24 mouse cellular contexts compared by ENCODE assay signal in the genomic region with DNA sequence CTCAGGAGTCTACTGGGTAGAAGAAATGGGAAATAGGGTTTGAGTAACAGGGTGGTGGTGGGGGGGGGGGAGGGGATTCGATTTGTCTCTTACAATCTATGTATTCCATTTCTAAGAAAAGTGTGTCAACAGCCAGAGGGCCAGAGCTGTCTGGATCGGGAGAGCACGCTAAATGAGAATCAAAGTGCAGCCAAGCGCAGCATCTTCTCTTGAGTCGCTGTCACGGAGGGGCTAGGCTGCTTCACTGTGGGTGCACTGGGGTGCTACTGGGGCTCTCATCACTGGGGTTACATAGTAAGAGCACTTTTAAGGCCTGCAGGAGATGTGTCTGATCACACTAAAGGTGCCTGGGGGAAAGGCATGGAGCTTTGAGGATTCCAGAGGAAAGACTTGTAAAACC. TPM values are rescaled to one million over a fixed set of nuclear protein-coding genes. Genes with fewer than 3 reads are reported as not detected.
DNase-seq lines count a peak whose midpoint lies in the region; ATAC-seq lines count a peak whose summit lies in the region.
"Had no signal": no experiment of that assay in that cellular context is flagged by ENCODE, and none has a peak within 500 bp of the region (broad histone marks: within the 10 kb centered on the region; RNA-seq: fewer than 3 reads in every experiment).

No protein-coding gene starts in this region.

- no peaks in the 10 kb centered on the region for H3K36me3 ChIP-seq in hindbrain, embryonic 13.5 days
- no peaks in the 10 kb centered on the region for H3K36me3 ChIP-seq in hindbrain, embryonic 16.5 days (ENCODE audit: control insufficient read depth, insufficient read depth, low read length)
- no peaks in the 10 kb centered on the region for H3K36me3 ChIP-seq in midbrain, embryonic 15.5 days (replicated peaks)
- H3K36me3 ChIP-seq in midbrain, embryonic 13.5 days, result no peaks in the 10 kb centered on the region
- no peaks in the 10 kb centered on the region for H3K36me3 ChIP-seq in neural tube, embryonic 13.5 days
- H3K36me3 ChIP-seq in neural tube, embryonic 15.5 days, result no peaks in the 10 kb centered on the region
- H3K36me3 ChIP-seq: forebrain, embryonic 10.5 days; heart, embryonic 13.5 days; intestine, embryonic 15.5 days had no signal

- no peak for DNase-seq in left cerebral cortex, postnatal 25 days (ENCODE audit: low spot score in 2 of 2)
- DNase-seq: adrenal gland, postnatal 14 days; cerebellum, adult 11 months; cerebellum, adult 2 months; cerebellum, adult 9-11 months; cerebellum, postnatal 25 days; gastrocnemius, postnatal 10 days; gastrocnemius, postnatal 36 days; heart, adult 2 months; heart, postnatal 14 days; heart, postnatal 4 days had no signal

- intact Hi-C loops in left cerebral cortex, postnatal 25 days (cut with DNase I), result no loop called here

- peak overlapping the region; percentile 48; the same call in 1 of the 2 replicates for H3K27ac ChIP-seq in hindbrain, embryonic 13.5 days
- H3K27ac ChIP-seq in hindbrain, embryonic 16.5 days (ENCODE audit: low read depth, low read length), result no peak overlapping the region
- peak overlapping the region; percentile 39; the same call in 1 of the 2 replicates for H3K27ac ChIP-seq in midbrain, embryonic 15.5 days
- no peak overlapping the region for H3K27ac ChIP-seq in midbrain, embryonic 13.5 days
- no peak overlapping the region for H3K27ac ChIP-seq in neural tube, embryonic 13.5 days (replicated peaks)
- no peak overlapping the region for H3K27ac ChIP-seq in neural tube, embryonic 15.5 days (replicated peaks)
- H3K27ac ChIP-seq: forebrain, embryonic 10.5 days; forebrain, embryonic 13.5 days; heart, adult 2 months; heart, embryonic 10.5 days; heart, embryonic 13.5 days; intestine, embryonic 15.5 days had no signal

- 61% methylated on average over 6 of the region's 6 CpGs for WGBS in hindbrain, embryonic 13.5 days
- WGBS in hindbrain, embryonic 16.5 days, result 49% methylated on average over 6 of the region's 6 CpGs
- 61% methylated on average over 6 of the region's 6 CpGs for WGBS in midbrain, embryonic 15.5 days
- WGBS in midbrain, embryonic 13.5 days, result 54% methylated on average over 6 of the region's 6 CpGs
- 68% methylated on average over 6 of the region's 6 CpGs for WGBS in neural tube, embryonic 13.5 days
- 66% methylated on average over 6 of the region's 6 CpGs for WGBS in neural tube, embryonic 15.5 days

- peak overlapping the region; percentile 39 for H3K9ac ChIP-seq in hindbrain, embryonic 13.5 days
- no peak overlapping the region for H3K9ac ChIP-seq in hindbrain, embryonic 16.5 days (ENCODE audit: low read depth, low read length)
- H3K9ac ChIP-seq in midbrain, embryonic 15.5 days, result no peak overlapping the region
- no peak overlapping the region for H3K9ac ChIP-seq in midbrain, embryonic 13.5 days (replicated peaks)
- 0 out of 2 replicates have a peak overlapping the region, but pooled peaks have one; percentile 3 for H3K9ac ChIP-seq in neural tube, embryonic 13.5 days
- H3K9ac ChIP-seq in neural tube, embryonic 15.5 days (replicated peaks), result no peak overlapping the region
- H3K9ac ChIP-seq: forebrain, embryonic 13.5 days; heart, embryonic 13.5 days; intestine, embryonic 15.5 days had no signal

- H3K27me3 ChIP-seq in hindbrain, embryonic 13.5 days, result no peaks in the 10 kb centered on the region
- H3K27me3 ChIP-seq in hindbrain, embryonic 16.5 days (replicated peaks; ENCODE audit: control insufficient read depth, insufficient read depth, low read length), result no peaks in the 10 kb centered on the region
- H3K27me3 ChIP-seq in midbrain, embryonic 15.5 days (replicated peaks), result no peaks in the 10 kb centered on the region
- H3K27me3 ChIP-seq in midbrain, embryonic 13.5 days, result no peaks in the 10 kb centered on the region
- H3K27me3 ChIP-seq in neural tube, embryonic 13.5 days, result no peaks in the 10 kb centered on the region
- H3K27me3 ChIP-seq in neural tube, embryonic 15.5 days (replicated peaks), result no peaks in the 10 kb centered on the region; the same call in 1 of the 2 replicates
- H3K27me3 ChIP-seq: forebrain, embryonic 13.5 days; heart, embryonic 13.5 days; intestine, embryonic 15.5 days had no signal

- no peak overlapping the region for H3K4me2 ChIP-seq in hindbrain, embryonic 13.5 days
- H3K4me2 ChIP-seq in hindbrain, embryonic 16.5 days (ENCODE audit: low read length), result no peak overlapping the region
- H3K4me2 ChIP-seq in midbrain, embryonic 15.5 days, result no peak overlapping the region
- H3K4me2 ChIP-seq in midbrain, embryonic 13.5 days (replicated peaks), result no peak overlapping the region
- H3K4me2 ChIP-seq in neural tube, embryonic 13.5 days, result no peak overlapping the region
- no peak overlapping the region for H3K4me2 ChIP-seq in neural tube, embryonic 15.5 days
- H3K4me2 ChIP-seq: forebrain, embryonic 13.5 days; heart, embryonic 13.5 days; intestine, embryonic 15.5 days had no signal

- no peak for ATAC-seq in hindbrain, embryonic 13.5 days (ENCODE audit: low FRiP score)
- no peak for ATAC-seq in hindbrain, embryonic 16.5 days
- ATAC-seq in midbrain, embryonic 15.5 days (replicated peaks), result no peak
- no peak for ATAC-seq in midbrain, embryonic 13.5 days
- no peak for ATAC-seq in neural tube, embryonic 13.5 days (ENCODE audit: low read depth)
- no peak for ATAC-seq in neural tube, embryonic 15.5 days (ENCODE audit: low FRiP score)
- ATAC-seq: CD4-positive, CD25-positive, alpha-beta regulatory T cell, adult 4 months; forebrain, embryonic 13.5 days; forebrain, embryonic 16.5 days; intestine, embryonic 15.5 days had no signal

- peaks cover 9% of the 10 kb centered on the region; the same call in 1 of the 2 replicates for H3K4me1 ChIP-seq in hindbrain, embryonic 13.5 days (replicated peaks)
- peaks cover 3% of the 10 kb centered on the region; the same call in 1 of the 2 replicates for H3K4me1 ChIP-seq in hindbrain, embryonic 16.5 days (ENCODE audit: control insufficient read depth, insufficient read depth, low read depth, low read length)
- H3K4me1 ChIP-seq in midbrain, embryonic 15.5 days, result 0 out of 2 replicates have a peak, but pooled peaks cover 3% of the 10 kb centered on the region
- H3K4me1 ChIP-seq in midbrain, embryonic 13.5 days (replicated peaks), result no peaks in the 10 kb centered on the region
- H3K4me1 ChIP-seq in neural tube, embryonic 13.5 days (replicated peaks), result no peaks in the 10 kb centered on the region
- H3K4me1 ChIP-seq in neural tube, embryonic 15.5 days, result no peaks in the 10 kb centered on the region
- H3K4me1 ChIP-seq: forebrain, embryonic 13.5 days had no signal

- no peak overlapping the region for H3K4me3 ChIP-seq in hindbrain, embryonic 13.5 days
- no peak overlapping the region for H3K4me3 ChIP-seq in hindbrain, embryonic 16.5 days (ENCODE audit: low read length)
- no peak overlapping the region for H3K4me3 ChIP-seq in midbrain, embryonic 15.5 days
- H3K4me3 ChIP-seq in midbrain, embryonic 13.5 days (replicated peaks), result no peak overlapping the region
- H3K4me3 ChIP-seq in neural tube, embryonic 13.5 days, result no peak overlapping the region
- H3K4me3 ChIP-seq in neural tube, embryonic 15.5 days (replicated peaks), result no peak overlapping the region
- H3K4me3 ChIP-seq: forebrain, embryonic 10.5 days; forebrain, embryonic 13.5 days; heart, adult 2 months; heart, embryonic 10.5 days; heart, embryonic 13.5 days; intestine, embryonic 15.5 days had no signal

- no peaks in the 10 kb centered on the region for H3K9me3 ChIP-seq in hindbrain, embryonic 13.5 days
- no peaks in the 10 kb centered on the region for H3K9me3 ChIP-seq in hindbrain, embryonic 16.5 days (ENCODE audit: control insufficient read depth, low read length)
- H3K9me3 ChIP-seq in midbrain, embryonic 15.5 days, result no peaks in the 10 kb centered on the region
- no peaks in the 10 kb centered on the region for H3K9me3 ChIP-seq in midbrain, embryonic 13.5 days
- H3K9me3 ChIP-seq in neural tube, embryonic 13.5 days, result no peaks in the 10 kb centered on the region
- H3K9me3 ChIP-seq in neural tube, embryonic 15.5 days (replicated peaks), result no peaks in the 10 kb centered on the region
- H3K9me3 ChIP-seq: forebrain, embryonic 10.5 days; forebrain, embryonic 13.5 days; heart, embryonic 10.5 days; heart, embryonic 13.5 days; intestine, embryonic 15.5 days had no signal

RNA-seq across cellular contexts. Expression of a gene that starts 36.3 kb away (rescaled TPM):
- polyA plus RNA-seq in hindbrain, embryonic 13.5 days (2015; fragmentation: Nextera tagmentation; extraction: Ambion mirVana), result 2.6 TPM in 2 replicates
- polyA plus RNA-seq in hindbrain, embryonic 16.5 days (2015; fragmentation: Nextera tagmentation; extraction: Ambion mirVana), result 5.5 and 6.7 TPM in 2 replicates
- 3.2 and 3.6 TPM in 2 replicates for polyA plus RNA-seq in midbrain, embryonic 15.5 days (2015; fragmentation: Nextera tagmentation; extraction: Ambion mirVana)
- 1.7 and 1.9 TPM in 2 replicates for polyA plus RNA-seq in midbrain, embryonic 13.5 days (2015; fragmentation: Nextera tagmentation; extraction: Ambion mirVana)
- 2.6 and 3.4 TPM in 2 replicates for polyA plus RNA-seq in neural tube, embryonic 13.5 days (2015; fragmentation: Nextera tagmentation; extraction: Ambion mirVana)
- 5.6 and 15.8 TPM in 2 replicates for polyA plus RNA-seq in neural tube, embryonic 15.5 days (2015; fragmentation: Nextera tagmentation; extraction: Ambion mirVana)
- 10 to 100 TPM; 24.0 to 25.3 TPM for total RNA-seq in left cerebral cortex, postnatal 25 days (2021)

RNA-seq across cellular contexts. Expression of a gene that starts 55.8 kb away (rescaled TPM):
- 52.7 and 52.8 TPM in 2 replicates for polyA plus RNA-seq in hindbrain, embryonic 13.5 days (2015; fragmentation: Nextera tagmentation; extraction: Ambion mirVana)
- polyA plus RNA-seq in hindbrain, embryonic 16.5 days (2015; fragmentation: Nextera tagmentation; extraction: Ambion mirVana), result 48.0 and 50.5 TPM in 2 replicates
- 50.7 and 53.6 TPM in 2 replicates for polyA plus RNA-seq in midbrain, embryonic 15.5 days (2015; fragmentation: Nextera tagmentation; extraction: Ambion mirVana)
- polyA plus RNA-seq in midbrain, embryonic 13.5 days (2015; fragmentation: Nextera tagmentation; extraction: Ambion mirVana), result 49.3 and 53.8 TPM in 2 replicates
- 47.9 and 50.4 TPM in 2 replicates for polyA plus RNA-seq in neural tube, embryonic 13.5 days (2015; fragmentation: Nextera tagmentation; extraction: Ambion mirVana)
- polyA plus RNA-seq in neural tube, embryonic 15.5 days (2015; fragmentation: Nextera tagmentation; extraction: Ambion mirVana), result 51.5 and 53.7 TPM in 2 replicates
- total RNA-seq in left cerebral cortex, postnatal 25 days (2021), result 10 to 100 TPM; 34.1 to 36.7 TPM

Comparison
In these comparisons a context has a peak if more than half of its experiments do, and no peak if none do; other contexts are left out.
1. H3K27ac ChIP-seq: peak in hindbrain, embryonic 13.5 days (single experiment) and midbrain, embryonic 15.5 days (single experiment); none in hindbrain, embryonic 16.5 days (single experiment), midbrain, embryonic 13.5 days (single experiment), neural tube, embryonic 13.5 days (single experiment) and neural tube, embryonic 15.5 days (single experiment).
2. H3K9ac ChIP-seq: peak in hindbrain, embryonic 13.5 days (single experiment) and neural tube, embryonic 13.5 days (single experiment); none in hindbrain, embryonic 16.5 days (single experiment), midbrain, embryonic 15.5 days (single experiment), midbrain, embryonic 13.5 days (single experiment) and neural tube, embryonic 15.5 days (single experiment).